Mouse (Mus musculus) embryonic fibroblast, embryonic 13.5 days (primary cell): ENCODE measurements at regions not wholly inside any gene's neighbourhood (a gene's known extent, or its start where the extent isn't known, plus 50 kb on each side); places are given as distances from the start of the nearest gene placed in this dataset.

Experiments
- H3K27ac ChIP-seq: 2 replicates; pipeline ENCODE4 v1.5.1; 2012; ENCODE audit warnings: low read length, control low read depth, inconsistent platforms; ENCODE audit not compliant: insufficient read depth
- H3K4me1 ChIP-seq: 2 replicates; pipeline ENCODE4 v1.6.1; 2011; ENCODE audit warnings: low read length; ENCODE audit not compliant: control insufficient read depth, insufficient read depth
- H3K4me3 ChIP-seq: 2 replicates; pipeline ENCODE4 v1.5.1; 2011; ENCODE audit warnings: mild to moderate bottlenecking, control low read depth, low read length; ENCODE audit not compliant: insufficient read depth
- CTCF ChIP-seq: IDR thresholded peaks from 2 replicates; pipeline ENCODE4 v1.5.1; 2011; ENCODE audit warnings: mild to moderate bottlenecking, control low read depth, low read length, moderate library complexity, borderline replicate concordance; ENCODE audit not compliant: insufficient read depth
- POLR2A ChIP-seq: IDR thresholded peaks from 2 replicates; pipeline ENCODE4 v1.6.1; 2011; ENCODE audit warnings: low read depth, mild to moderate bottlenecking, control low read depth, low read length, moderate library complexity

DNA sequence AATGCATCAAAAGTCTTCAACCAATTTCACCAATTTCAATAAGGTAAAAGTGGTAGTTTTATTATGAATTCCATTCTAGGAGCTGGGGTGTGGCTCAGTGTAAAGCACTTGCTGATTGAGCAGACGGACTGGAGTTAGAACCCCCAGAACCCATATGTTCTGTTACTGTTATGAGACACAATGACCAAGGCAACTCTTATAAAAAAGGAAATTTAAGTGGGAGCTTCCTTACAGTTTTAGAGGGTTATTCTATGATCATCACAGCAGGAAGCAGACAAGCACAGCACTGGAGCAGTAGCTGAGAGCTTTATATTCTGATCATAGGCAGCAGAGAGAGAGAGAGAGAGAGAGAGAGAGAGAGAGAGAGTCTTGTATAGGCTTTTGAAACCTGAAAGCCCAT lies 81.7 kb upstream of the 1700016C15Rik start:
- no peak overlapping the region for H3K27ac ChIP-seq
- peaks cover 8% of the 10 kb centered on the region for H3K4me1 ChIP-seq
- H3K4me3 ChIP-seq, result no peak overlapping the region
- TF ChIP-seq POLR2A, result no peak
- no peak for TF ChIP-seq CTCF

DNA sequence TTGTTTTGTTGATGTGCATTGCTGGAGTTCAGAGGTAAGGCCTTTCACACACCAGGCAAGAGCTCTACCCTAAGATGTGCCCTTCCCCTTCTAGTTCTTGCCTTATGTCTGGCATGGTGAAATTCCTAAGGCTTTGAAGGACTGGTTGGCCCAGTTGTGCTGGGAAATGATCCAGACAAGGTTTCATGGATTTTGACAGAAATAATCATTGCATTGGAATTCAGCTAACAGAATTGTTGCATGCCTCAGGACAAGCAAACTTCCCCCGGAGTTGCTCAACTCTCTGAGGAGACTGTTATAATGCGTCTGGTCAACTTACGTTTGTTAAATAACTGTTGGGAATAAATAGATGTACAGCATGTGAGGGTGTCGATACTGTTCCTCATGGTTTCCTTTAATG lies 80.6 kb upstream of the 1700016C15Rik start:
- peaks cover 8% of the 10 kb centered on the region for H3K4me1 ChIP-seq
- H3K4me3 ChIP-seq, result no peak overlapping the region
- H3K27ac ChIP-seq, result peak overlapping the region; percentile 90
- TF ChIP-seq CTCF (no peak), POLR2A (no peak)

DNA sequence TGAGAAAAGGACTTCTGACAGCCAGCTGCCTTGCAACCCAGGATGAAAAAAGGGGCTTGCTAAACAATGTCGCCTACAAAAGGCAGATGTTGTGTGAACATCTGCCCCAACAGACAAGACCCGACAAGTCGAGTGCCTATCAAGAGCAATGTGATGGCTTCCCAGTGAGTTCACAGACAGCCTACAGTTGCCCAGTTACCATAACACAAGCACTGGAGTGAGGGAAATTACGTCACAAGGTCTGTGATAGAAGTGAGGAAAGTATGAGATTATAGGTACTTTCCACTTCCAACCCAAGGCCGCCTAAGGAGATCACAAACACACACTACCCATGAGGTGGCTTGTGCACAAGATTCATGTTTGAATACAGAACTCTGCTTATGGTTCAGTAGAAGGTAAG lies 78.4 kb upstream of the 1700016C15Rik start:
- H3K4me3 ChIP-seq, result no peak overlapping the region
- TF ChIP-seq POLR2A (no peak), CTCF (no peak)
- H3K4me1 ChIP-seq, result peaks cover 8% of the 10 kb centered on the region

DNA sequence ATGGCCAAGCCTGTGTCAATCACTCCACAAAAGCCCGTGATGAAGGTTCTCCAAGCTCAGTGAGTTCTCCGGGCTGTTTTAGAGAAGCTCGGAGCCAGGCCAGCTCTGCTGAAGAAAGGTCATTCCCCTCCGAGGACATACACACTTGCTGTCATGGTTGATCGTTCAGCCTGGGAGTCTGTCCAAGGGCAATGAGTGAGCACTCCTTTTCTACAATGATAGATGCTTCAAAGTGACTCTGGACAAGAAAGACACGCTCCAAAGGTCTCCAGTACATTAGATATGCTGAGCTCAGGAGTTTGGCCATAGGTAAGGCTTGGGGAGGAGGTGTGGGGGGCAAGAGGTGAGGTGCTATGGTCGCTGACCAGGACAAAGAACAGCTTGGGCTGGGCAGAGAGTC lies 66.5 kb upstream of the 1700016C15Rik start:
- no peak overlapping the region for H3K27ac ChIP-seq
- no peak overlapping the region for H3K4me3 ChIP-seq
- TF ChIP-seq POLR2A, result no peak
- no peaks in the 10 kb centered on the region for H3K4me1 ChIP-seq

More for the DNA sequence above, 78.4 kb upstream of the 1700016C15Rik start:
- H3K27ac ChIP-seq, result no peak overlapping the region

DNA sequence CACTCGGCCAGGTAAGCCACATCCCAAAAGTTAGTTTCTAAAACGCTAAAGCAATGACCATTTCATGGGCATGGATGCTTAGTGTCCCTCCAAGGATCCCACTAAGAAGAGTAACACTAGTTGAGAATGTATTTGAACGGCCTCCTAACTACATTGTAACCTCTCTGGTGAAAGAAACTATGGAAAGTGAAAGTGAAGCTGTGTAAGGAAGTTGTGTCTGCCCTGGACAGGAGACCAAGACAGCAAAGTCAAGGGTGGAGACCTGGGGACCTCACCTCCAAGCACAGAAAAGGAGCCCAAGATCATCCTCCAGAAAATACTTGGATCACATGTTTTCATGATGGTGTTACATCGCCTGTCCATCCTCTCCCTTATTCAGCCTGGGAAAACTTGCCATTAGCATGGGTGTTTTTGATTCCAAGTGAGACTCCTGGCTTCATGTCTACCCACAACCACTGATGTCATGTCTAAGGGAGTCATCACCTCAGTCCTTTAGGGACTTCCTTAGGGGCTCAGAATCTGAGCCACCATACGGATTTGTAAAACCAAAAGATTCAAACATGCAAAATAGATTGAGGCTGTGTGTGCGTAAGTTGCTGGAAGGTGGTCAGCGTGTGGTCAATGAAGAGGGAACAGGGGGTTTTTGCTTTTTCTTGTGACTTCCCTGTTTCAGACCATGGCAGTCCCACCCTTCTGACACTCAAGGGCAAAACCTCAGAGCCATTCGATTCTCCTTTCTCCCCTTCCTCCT lies 62.4 kb upstream of the 1700016C15Rik start:
- Histone ChIP-seq H3K4me1 (no peaks in the 10 kb centered on the region), H3K27ac (no peak overlapping the region), H3K4me3 (no peak overlapping the region)
- TF ChIP-seq CTCF, result no peak
- TF ChIP-seq POLR2A, result no peak

DNA sequence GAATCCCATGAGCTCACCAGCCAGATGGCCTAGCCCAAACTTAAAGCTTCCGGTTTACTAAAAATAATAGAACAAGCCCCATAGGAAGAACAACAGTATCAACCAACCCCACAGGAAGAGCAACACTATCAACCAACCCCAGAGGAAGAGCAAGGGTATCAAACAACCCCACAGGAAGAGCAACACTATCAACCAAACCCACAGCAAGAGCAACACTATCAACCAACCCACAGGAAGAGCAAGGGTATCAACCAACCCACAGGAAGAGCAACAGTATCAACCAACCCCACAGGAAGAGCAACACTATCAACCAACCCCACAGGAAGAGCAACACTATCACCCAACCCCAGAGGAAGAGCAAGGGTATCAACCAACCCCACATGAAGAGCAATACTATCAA lies 59.0 kb upstream of the 1700016C15Rik start:
- Histone ChIP-seq H3K4me1 (no peaks in the 10 kb centered on the region), H3K27ac (no peak overlapping the region), H3K4me3 (no peak overlapping the region)
- TF ChIP-seq POLR2A (no peak), CTCF (no peak)

DNA sequence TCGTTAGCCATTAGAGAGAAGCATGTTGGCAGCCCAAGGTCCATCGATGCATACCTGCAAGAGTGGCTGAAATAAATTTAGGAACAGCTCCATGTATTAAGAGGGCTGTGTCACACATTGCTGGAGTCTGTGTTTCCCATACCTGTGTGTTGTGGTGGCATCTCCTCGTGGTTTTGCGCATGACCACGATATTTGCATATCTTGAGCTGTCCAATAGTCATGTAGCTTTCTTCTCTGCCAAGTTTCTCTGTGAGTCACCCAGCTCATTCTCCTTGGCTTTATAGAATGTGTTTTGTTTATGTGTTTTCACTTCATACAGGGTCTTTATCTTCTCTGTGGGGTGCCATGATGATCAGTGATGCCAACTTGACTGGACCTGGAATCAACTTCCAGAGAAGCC lies 53.0 kb upstream of the 1700016C15Rik start:
- Histone ChIP-seq H3K4me3 (no peak overlapping the region), H3K27ac (no peak overlapping the region), H3K4me1 (peaks cover 5% of the 10 kb centered on the region; the same call in 1 of the 2 replicates)
- TF ChIP-seq CTCF (no peak), POLR2A (no peak)

DNA sequence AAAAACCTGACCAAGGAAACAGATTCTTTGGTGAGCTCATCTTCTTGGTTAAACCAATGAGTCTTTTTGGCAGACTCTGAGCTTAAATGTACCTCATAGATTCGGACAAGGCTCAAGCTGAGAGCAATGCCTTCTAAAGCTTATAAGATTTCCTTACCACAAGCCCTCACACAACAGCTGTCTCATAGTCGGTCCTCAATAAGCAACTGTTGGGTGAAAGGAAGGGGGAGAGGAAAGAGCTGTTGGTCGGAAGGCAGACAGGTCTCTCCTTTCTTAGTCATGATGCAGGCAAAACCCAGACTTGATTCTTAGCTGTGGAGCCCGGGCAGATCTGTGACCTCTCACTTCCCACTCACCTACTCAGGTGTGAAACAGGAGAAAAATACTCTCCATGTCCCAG lies 50.8 kb upstream of the 1700016C15Rik start:
- H3K27ac ChIP-seq, result no peak overlapping the region
- TF ChIP-seq CTCF (no peak), POLR2A (no peak)
- H3K4me1 ChIP-seq, result peaks cover 5% of the 10 kb centered on the region; the same call in 1 of the 2 replicates
- no peak overlapping the region for H3K4me3 ChIP-seq
